Mouse (Mus musculus) urinary bladder, postnatal 4 days (tissue): ENCODE data around the gene Zfp672.
"Not testable (repeated sequence)": the region's sequence is repeated elsewhere in the genome, so short reads cannot be mapped to it uniquely, and the experiment has no call there.

ENCODE experiments used
- DNase-seq, 2 experiments: peaks; one replicate each; pipeline ENCODE4 v3.0.0; 2021 to 2022; ENCODE audit warnings: low spot score in 2 of 2

Gene Zfp672

GRCm38 (mm10) chr11:58330276-58331148 is at the start of gene Zfp672, which contains the start of gene Sh3bp5l:
Zfp672 (minus strand) TSS chr11:58330339.
Sh3bp5l (plus strand) TSS chr11:58330724.
- DNase-seq, result peak; percentile 82 to 88

GRCm38 (mm10) chr11:58379516-58379915 is 49.4 kb upstream of the Zfp672 start:
- DNase-seq, result no peak

GRCm38 (mm10) chr11:58378763-58379278 is 48.7 kb upstream of the Zfp672 start, which contains the start of gene Lypd8:
Lypd8 (plus strand) TSS chr11:58379043.
- no peak for DNase-seq

GRCm38 (mm10) chr11:58377686-58378085 is 47.5 kb upstream of the Zfp672 start:
- DNase-seq, result no peak

GRCm38 (mm10) chr11:58377273-58377672 is 47.1 kb upstream of the Zfp672 start:
- no peak for DNase-seq

- not testable (repeated sequence) for DNase-seq
Measured at GRCm38 (mm10) chr11:58366191-58366590, 36.1 kb upstream of the Zfp672 start.

GRCm38 (mm10) chr11:58364454-58364853 is 34.3 kb upstream of the Zfp672 start:
- no peak for DNase-seq

GRCm38 (mm10) chr11:58362562-58362961 is 32.4 kb upstream of the Zfp672 start:
- DNase-seq, result not testable (repeated sequence)

GRCm38 (mm10) chr11:58357844-58358534 is 27.9 kb upstream of the Zfp672 start:
- no peak for DNase-seq

GRCm38 (mm10) chr11:58357042-58357441 is 26.9 kb upstream of the Zfp672 start:
- DNase-seq, result no peak

GRCm38 (mm10) chr11:58354927-58355326 is 24.8 kb upstream of the Zfp672 start:
- no peak for DNase-seq

GRCm38 (mm10) chr11:58354476-58354875 is 24.3 kb upstream of the Zfp672 start:
- no peak for DNase-seq

- no peak for DNase-seq
Measured at GRCm38 (mm10) chr11:58353709-58354108, 23.6 kb upstream of the Zfp672 start.

GRCm38 (mm10) chr11:58352681-58353548 is 22.8 kb upstream of the Zfp672 start:
- DNase-seq, result no peak

- DNase-seq, result no peak
Measured at GRCm38 (mm10) chr11:58351179-58351578, 21.0 kb upstream of the Zfp672 start.

- no peak for DNase-seq
Measured at GRCm38 (mm10) chr11:58350628-58351027, 20.5 kb upstream of the Zfp672 start.

- DNase-seq, result no peak
Measured at GRCm38 (mm10) chr11:58346745-58347144, 16.6 kb upstream of the Zfp672 start.

- DNase-seq, result no peak
Measured at GRCm38 (mm10) chr11:58334746-58335145, 4.6 kb upstream of the Zfp672 start.

GRCm38 (mm10) chr11:58331546-58331945 is 1.4 kb upstream of the Zfp672 start:
- DNase-seq, result no peak

GRCm38 (mm10) chr11:58331149-58331495 is 983 bp upstream of the Zfp672 start:
- no peak for DNase-seq

- no peak for DNase-seq
Measured at GRCm38 (mm10) chr11:58329906-58330275, 248 bp downstream of the Zfp672 start.

- no peak for DNase-seq
Measured at GRCm38 (mm10) chr11:58326781-58327180, 3.4 kb downstream of the Zfp672 start.
